Mouse (Mus musculus) forebrain, embryonic 14.5 days (tissue): ENCODE measurements around the gene Map4k3. TPM values are rescaled to one million over a fixed set of nuclear protein-coding genes. Genes with fewer than 3 reads are reported as not detected.
"Not testable (repeated sequence)": the region's sequence is repeated elsewhere in the genome, so short reads cannot be mapped to it uniquely, and the experiment has no call there.

Source experiments
- ATAC-seq: fragments of 200-750 bp; cut with Nextera tagmentation; 2 replicates; pipeline ENCODE4 v1.8.0; 2017; ENCODE audit warnings: mild to moderate bottlenecking, moderate library complexity
- DNase-seq: peaks from one replicate; pipeline ENCODE4 v3.0.0-alpha.2; 2015; ENCODE audit warnings: low spot score
- H3K27ac ChIP-seq: fragments of 300-500 bp; sonication (generic); 2 replicates; pipeline ENCODE4 v1.5.1; 2014; ENCODE audit warnings: low read depth, mild to moderate bottlenecking, control low read depth, low read length, moderate library complexity
- H3K27me3 ChIP-seq: fragments of 300-500 bp; sonication (generic); replicated peaks from 2 replicates; pipeline ENCODE4 v1.6.1; 2014; ENCODE audit warnings: low read length, control low read depth, mixed read lengths; ENCODE audit not compliant: control insufficient read depth, insufficient read depth
- H3K36me3 ChIP-seq: fragments of 300-500 bp; sonication (generic); 2 replicates; pipeline ENCODE4 v1.6.1; 2014; ENCODE audit warnings: low read length, control low read depth; ENCODE audit not compliant: control insufficient read depth, insufficient read depth
- H3K4me1 ChIP-seq: fragments of 300-500 bp; sonication (generic); 2 replicates; pipeline ENCODE4 v1.6.1; 2014; ENCODE audit warnings: antibody characterized with exemption, low read length, control low read depth; ENCODE audit not compliant: control insufficient read depth, insufficient read depth
- H3K4me2 ChIP-seq: fragments of 300-500 bp; sonication (generic); 2 replicates; pipeline ENCODE4 v1.6.1; 2014; ENCODE audit warnings: mild to moderate bottlenecking, control low read depth, low read length
- H3K4me3 ChIP-seq: fragments of 300-500 bp; sonication (generic); 2 replicates; pipeline ENCODE4 v1.5.1; 2014; ENCODE audit warnings: low read depth, low read length, control low read depth
- H3K9ac ChIP-seq: fragments of 300-500 bp; sonication (generic); 2 replicates; pipeline ENCODE4 v1.6.1; 2014; ENCODE audit warnings: mild to moderate bottlenecking, low read length, control low read depth, moderate library complexity
- H3K9me3 ChIP-seq: fragments of 300-500 bp; sonication (generic); replicated peaks from 2 replicates; pipeline ENCODE4 v1.6.1; 2016; ENCODE audit warnings: low read length, control low read depth, mixed read lengths; ENCODE audit not compliant: control insufficient read depth
- WGBS: fragments of 180-500 bp; shearing (Covaris S2); extraction: QIAGEN DNeasy Blood & Tissue Kit; methylation state at CpG from one replicate; pipeline ENCODE4 v1.1.7; 2014; 5-methylcytosine and 5-hydroxymethylcytosine counted together
- polyA plus RNA-seq: library from polyadenylated mRNA; unstranded; fragments of >200 nt; fragmentation: Nextera tagmentation; extraction: Ambion mirVana; gene quantifications from 2 replicates; pipeline ENCODE4 v1.2.1, GENCODE M21; 2014

Gene Map4k3
- polyA plus RNA-seq, 1 experiment from 2014 or later = 30.7 TPM

DNA sequence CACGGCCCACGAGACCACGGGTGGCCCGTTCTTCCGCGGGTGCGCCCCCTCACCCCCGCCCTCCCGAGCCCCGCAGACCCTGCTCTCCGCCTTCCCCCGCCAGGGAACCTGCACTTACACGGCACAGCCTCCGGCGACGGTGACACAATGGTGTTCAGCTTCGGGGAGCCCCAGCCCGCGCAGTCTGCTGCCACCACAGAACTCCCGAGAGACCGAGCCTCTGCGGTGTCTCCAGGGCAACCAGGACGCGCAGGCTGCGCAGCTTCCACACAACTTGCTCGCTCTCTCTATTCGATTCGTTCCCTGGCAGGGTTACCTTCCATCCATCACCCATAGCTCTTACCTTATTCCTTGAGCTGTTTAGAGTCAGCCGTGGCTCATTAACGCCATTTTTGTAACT is 151.1 kb downstream of the Map4k3 start:
- H3K4me2 ChIP-seq = peak overlapping the region; percentile 91
- H3K4me3 ChIP-seq = peak overlapping the region; percentile 40
- DNase-seq (peak; percentile 89), ATAC-seq (peak; percentile 96)
- H3K27me3 ChIP-seq = no peaks in the 10 kb centered on the region
- H3K9ac ChIP-seq = peak overlapping the region; percentile 72
- H3K27ac ChIP-seq = peak overlapping the region; percentile 27; the same call in 1 of the 2 replicates
- WGBS = 1% methylated on average over 29 of the region's 30 CpGs
- H3K9me3 ChIP-seq = no peaks in the 10 kb centered on the region
- H3K36me3 ChIP-seq = peaks cover 17% of the 10 kb centered on the region
- H3K4me1 ChIP-seq = 0 out of 2 replicates have a peak, but pooled peaks cover 11% of the 10 kb centered on the region

- 82% methylated on average over 7 of the region's 7 CpGs for WGBS
- H3K9ac ChIP-seq = no peak overlapping the region
- H3K36me3 ChIP-seq = peaks cover 2% of the 10 kb centered on the region
- no peaks in the 10 kb centered on the region for H3K27me3 ChIP-seq
- H3K27ac ChIP-seq = no peak overlapping the region
- H3K9me3 ChIP-seq = no peaks in the 10 kb centered on the region
- H3K4me3 ChIP-seq = no peak overlapping the region
- H3K4me2 ChIP-seq = no peak overlapping the region
- ATAC-seq (no peak), DNase-seq (no peak)
- H3K4me1 ChIP-seq = 0 out of 2 replicates have a peak, but pooled peaks cover 11% of the 10 kb centered on the region
Measured at GRCm38 (mm10) chr17:80575008-80575407, 153.3 kb downstream of the Map4k3 start.

GRCm38 (mm10) chr17:80574471-80574965 is 153.8 kb downstream of the Map4k3 start:
- Histone ChIP-seq H3K4me2 (no peak overlapping the region), H3K4me1 (0 out of 2 replicates have a peak, but pooled peaks cover 11% of the 10 kb centered on the region), H3K4me3 (no peak overlapping the region), H3K27ac (no peak overlapping the region), H3K9me3 (no peaks in the 10 kb centered on the region), H3K36me3 (no peaks in the 10 kb centered on the region), H3K27me3 (no peaks in the 10 kb centered on the region), H3K9ac (no peak overlapping the region)
- ATAC-seq (no peak), DNase-seq (peak; percentile 35)
- 32% methylated on average over 7 of the region's 7 CpGs for WGBS

DNA sequence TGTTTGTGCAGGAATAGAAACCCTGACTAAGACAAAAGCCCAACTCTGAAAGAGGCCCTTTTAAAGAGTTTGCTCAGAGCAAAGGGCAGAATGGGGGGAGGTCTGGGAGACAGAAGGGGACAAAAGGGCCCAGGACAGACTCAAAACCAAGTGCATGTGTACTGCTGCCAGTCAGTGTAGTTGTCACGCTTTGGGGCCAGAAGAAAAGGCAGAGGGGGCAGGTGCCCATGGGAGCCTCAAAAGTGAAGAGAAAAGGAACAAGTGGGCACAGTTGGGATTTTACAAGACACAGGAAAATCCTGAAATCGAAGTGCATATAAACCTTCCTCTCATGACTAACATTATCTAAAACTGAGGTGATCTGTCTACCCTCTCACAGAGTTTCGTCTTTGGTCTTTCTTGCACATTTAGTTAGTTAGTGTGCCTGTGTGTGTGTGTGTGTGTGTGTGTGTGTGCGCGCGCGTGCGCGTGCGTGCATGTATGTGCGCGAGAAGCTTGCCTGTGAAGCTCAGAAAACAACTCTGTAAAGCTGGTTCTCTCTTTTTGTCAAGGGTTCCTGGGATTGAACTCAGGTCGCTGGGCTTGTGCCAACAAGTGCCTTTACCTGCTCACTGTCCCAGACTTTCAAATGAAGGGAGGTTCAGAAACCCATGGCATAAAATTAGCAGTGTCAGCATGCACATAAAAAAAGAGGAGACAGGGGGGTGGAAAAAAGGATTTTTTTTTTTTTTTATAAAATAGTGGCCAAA is 155.9 kb downstream of the Map4k3 start:
- no peak overlapping the region for H3K9ac ChIP-seq
- no peak overlapping the region for H3K27ac ChIP-seq
- H3K4me2 ChIP-seq = no peak overlapping the region
- ATAC-seq (no peak), DNase-seq (no peak)
- H3K4me3 ChIP-seq = no peak overlapping the region
- H3K36me3 ChIP-seq = no peaks in the 10 kb centered on the region
- H3K9me3 ChIP-seq = no peaks in the 10 kb centered on the region
- no peaks in the 10 kb centered on the region for H3K27me3 ChIP-seq
- 0 out of 2 replicates have a peak, but pooled peaks cover 6% of the 10 kb centered on the region for H3K4me1 ChIP-seq
- WGBS = 91% methylated on average over 13 of the region's 13 CpGs

- no peak overlapping the region for H3K4me3 ChIP-seq
- no peak overlapping the region for H3K9ac ChIP-seq
- H3K4me1 ChIP-seq = no peaks in the 10 kb centered on the region
- H3K4me2 ChIP-seq = no peak overlapping the region
- no peaks in the 10 kb centered on the region for H3K9me3 ChIP-seq
- ATAC-seq (no peak), DNase-seq (no peak)
- no peaks in the 10 kb centered on the region for H3K27me3 ChIP-seq
- WGBS = 91% methylated on average over 4 of the region's 4 CpGs
- H3K27ac ChIP-seq = no peak overlapping the region
- H3K36me3 ChIP-seq = no peaks in the 10 kb centered on the region
Measured at GRCm38 (mm10) chr17:80571460-80571859, 156.8 kb downstream of the Map4k3 start.

- not testable (repeated sequence) for H3K4me3 ChIP-seq, H3K4me2 ChIP-seq, DNase-seq, H3K4me1 ChIP-seq, H3K9ac ChIP-seq, H3K9me3 ChIP-seq, H3K27me3 ChIP-seq, ATAC-seq, H3K27ac ChIP-seq, H3K36me3 ChIP-seq
- 95% methylated on average over 1 of the region's 2 CpGs for WGBS
Measured at GRCm38 (mm10) chr17:80569718-80570117, 158.6 kb downstream of the Map4k3 start.

DNA sequence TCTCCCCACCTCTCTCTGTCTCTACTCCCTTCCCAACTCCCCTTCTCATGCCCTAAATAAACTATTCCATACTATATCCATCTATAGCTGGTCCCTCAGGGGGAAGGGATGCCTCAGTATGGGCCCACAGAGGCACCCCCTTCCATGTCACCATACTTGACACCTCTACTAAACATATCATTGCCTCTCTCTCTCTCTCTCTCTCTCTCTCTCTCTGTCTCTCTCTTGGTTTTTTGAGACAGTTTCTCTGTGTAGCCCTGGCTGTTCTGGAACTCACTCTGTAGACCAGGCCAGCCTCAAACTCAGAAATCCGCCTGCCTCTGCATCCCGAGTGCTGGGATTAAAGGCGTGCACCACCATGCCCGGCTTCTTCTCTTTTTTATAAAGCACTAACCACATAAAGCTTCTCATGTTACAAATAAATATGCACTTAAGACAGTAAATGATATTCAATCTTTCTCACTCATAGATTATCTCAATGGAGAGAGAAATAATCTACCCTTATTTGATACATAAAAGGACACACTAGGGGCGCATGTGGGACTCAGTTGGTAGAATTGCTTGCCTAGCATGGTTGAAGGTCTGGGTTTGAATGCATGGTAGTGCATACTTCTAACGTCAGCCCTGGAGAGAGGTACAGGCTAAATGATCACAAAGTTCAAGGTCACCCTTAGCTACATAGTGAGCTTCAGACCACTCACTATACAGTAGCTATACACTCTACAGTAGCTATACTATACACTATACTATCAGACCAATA is 159.3 kb downstream of the Map4k3 start:
- no peak overlapping the region for H3K4me2 ChIP-seq
- no peak overlapping the region for H3K4me3 ChIP-seq
- H3K27me3 ChIP-seq = no peaks in the 10 kb centered on the region
- no peaks in the 10 kb centered on the region for H3K4me1 ChIP-seq
- 96% methylated on average over 6 of the region's 6 CpGs for WGBS
- no peaks in the 10 kb centered on the region for H3K36me3 ChIP-seq
- no peaks in the 10 kb centered on the region for H3K9me3 ChIP-seq
- DNase-seq (no peak), ATAC-seq (no peak)
- no peak overlapping the region for H3K9ac ChIP-seq
- no peak overlapping the region for H3K27ac ChIP-seq

DNA sequence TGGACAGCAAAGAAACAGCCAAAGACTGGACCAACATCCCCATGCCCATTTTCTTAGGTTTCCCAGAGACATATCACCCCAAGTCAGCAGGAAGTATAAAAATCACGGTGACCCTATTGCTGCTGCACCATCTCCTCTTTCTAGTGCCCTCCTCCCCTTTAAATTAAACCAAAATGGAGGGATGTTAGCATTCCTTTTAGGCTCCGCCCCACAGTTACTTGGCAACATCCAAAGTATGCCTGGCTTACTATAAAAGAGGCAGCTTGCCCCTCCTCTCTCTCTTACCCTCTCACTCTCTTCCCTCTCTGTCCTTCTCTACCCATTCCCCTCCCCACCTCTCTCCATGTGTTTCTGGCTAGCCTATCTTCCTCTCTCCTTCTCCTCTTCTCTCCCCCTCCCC is 159.8 kb downstream of the Map4k3 start:
- H3K27me3 ChIP-seq = no peaks in the 10 kb centered on the region
- no peaks in the 10 kb centered on the region for H3K36me3 ChIP-seq
- no peak for ATAC-seq
- no peak overlapping the region for H3K9ac ChIP-seq
- H3K4me1 ChIP-seq = no peaks in the 10 kb centered on the region
- DNase-seq = no peak
- no peak overlapping the region for H3K27ac ChIP-seq
- no peak overlapping the region for H3K4me2 ChIP-seq
- no peaks in the 10 kb centered on the region for H3K9me3 ChIP-seq
- WGBS = 82% methylated on average over 2 of the region's 2 CpGs
- H3K4me3 ChIP-seq = no peak overlapping the region

DNA sequence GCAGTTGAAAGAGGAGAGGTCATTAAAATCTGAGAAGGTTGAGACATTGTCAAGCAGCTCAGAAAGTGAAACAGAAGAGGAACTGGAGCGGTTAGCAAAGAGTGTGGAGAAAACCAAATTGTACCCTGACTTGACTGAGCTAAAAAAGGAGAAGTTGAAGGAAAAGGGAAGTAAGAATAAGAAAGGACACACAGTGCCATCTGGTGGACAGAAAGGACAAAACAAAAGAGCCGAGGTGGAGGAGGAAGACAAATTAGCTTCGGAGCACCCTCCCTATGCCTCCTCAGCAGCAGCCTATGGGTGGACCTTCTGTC is 163.7 kb downstream of the Map4k3 start:
- Histone ChIP-seq H3K4me3 (no peak overlapping the region), H3K4me2 (no peak overlapping the region), H3K4me1 (no peaks in the 10 kb centered on the region), H3K27ac (no peak overlapping the region), H3K27me3 (no peaks in the 10 kb centered on the region), H3K36me3 (no peaks in the 10 kb centered on the region), H3K9ac (no peak overlapping the region), H3K9me3 (no peaks in the 10 kb centered on the region)
- ATAC-seq = no peak
- WGBS = 80% methylated on average over 3 of the region's 3 CpGs
- peak; percentile 27 for DNase-seq
